Mouse (Mus musculus) brain, adult 2 months (tissue): ENCODE results near the gene Dner.
"Not testable (repeated sequence)": the region's sequence is repeated elsewhere in the genome, so short reads cannot be mapped to it uniquely, and the experiment has no call there.

Experiments
- DNase-seq: peaks from one replicate; pipeline ENCODE4 v3.0.0; 2011; ENCODE audit warnings: low read depth, low spot score

The Dner gene

DNA sequence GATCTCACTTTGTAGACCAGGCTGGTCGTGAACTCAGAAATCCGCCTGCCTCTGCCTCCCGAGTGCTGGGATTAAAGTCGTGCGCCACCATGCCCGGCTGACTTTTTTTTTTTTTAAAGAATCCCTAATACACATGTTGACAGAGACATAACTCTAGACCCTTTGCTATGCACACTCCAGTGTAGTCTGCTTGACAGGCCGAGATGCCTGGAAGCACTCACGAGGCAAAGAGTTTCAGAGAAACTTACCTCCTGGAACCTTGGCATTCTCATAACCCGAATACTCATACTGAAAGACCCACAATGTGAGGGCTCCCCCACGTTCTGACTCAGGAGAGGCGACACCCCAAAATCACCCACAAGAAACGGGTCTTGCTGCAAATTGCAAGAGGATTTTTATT, 364.2 kb downstream of the Dner start:
- DNase-seq = not testable (repeated sequence)

DNA sequence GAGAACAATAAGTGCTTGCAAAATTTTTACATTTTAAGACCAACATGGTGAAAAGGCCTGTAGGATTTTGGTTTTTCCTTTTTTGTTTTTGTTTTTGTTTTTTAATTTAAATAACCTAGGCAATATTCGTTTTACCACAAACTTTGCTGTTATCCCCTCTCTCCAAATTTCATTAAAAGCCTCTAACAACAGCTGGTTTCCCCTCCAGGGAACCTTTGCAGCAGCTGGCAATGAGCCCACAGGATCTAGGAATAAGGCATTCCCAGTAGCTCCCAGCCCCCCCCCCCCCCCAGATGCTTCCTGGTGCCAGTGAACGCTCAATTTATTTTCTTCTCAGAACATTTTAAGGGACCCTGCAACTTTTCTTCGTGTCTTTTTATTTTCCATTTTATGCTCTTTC, 370.7 kb downstream of the Dner start:
- DNase-seq = no peak

DNA sequence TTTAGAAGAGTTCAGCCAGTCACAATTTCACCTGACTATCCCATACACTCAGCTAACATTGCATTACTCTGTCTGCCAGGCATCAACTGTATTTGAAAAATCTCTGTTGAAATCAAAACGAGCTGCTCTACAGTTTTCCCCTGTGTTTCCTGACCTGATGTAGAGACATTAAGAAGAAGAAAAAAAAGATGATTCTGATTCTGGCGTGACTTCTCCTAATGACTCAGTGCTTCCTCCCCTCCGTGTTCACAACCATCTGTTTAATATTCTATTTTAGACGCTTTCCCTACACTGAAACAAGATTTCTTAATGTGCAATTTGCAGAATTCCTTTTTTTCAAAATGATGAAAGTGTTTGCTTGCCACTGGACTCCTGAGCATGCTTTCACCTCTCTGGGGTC, 374.7 kb downstream of the Dner start:
- peak; percentile 83 for DNase-seq
